Mouse (Mus musculus) liver, adult 2 months (tissue): ENCODE results near the gene Unkl. TPM values are rescaled to one million over a fixed set of nuclear protein-coding genes. Genes with fewer than 3 reads are reported as not detected.

ENCODE experiments used
- DNase-seq: peaks from one replicate; pipeline ENCODE4 v3.0.0-alpha.2; 2011; ENCODE audit warnings: low read depth, low spot score; ENCODE audit errors: extremely low read depth
- H3K27ac ChIP-seq: fragments of 200-500 bp; replicated peaks from 2 replicates; pipeline ENCODE4 v1.5.1; 2012; ENCODE audit warnings: low read depth, mild to moderate bottlenecking, control low read depth, inconsistent platforms, low read length; ENCODE audit not compliant: insufficient read depth
- H3K27me3 ChIP-seq: fragments of 200-500 bp; 2 replicates; pipeline ENCODE4 v1.6.1; 2012; ENCODE audit warnings: mild to moderate bottlenecking, moderate library complexity, low read length, inconsistent platforms; ENCODE audit not compliant: control insufficient read depth, insufficient read depth
- H3K36me3 ChIP-seq: fragments of 200-500 bp; 2 replicates; pipeline ENCODE4 v1.6.1; 2012; ENCODE audit warnings: low read length, inconsistent platforms; ENCODE audit not compliant: control insufficient read depth, insufficient read depth
- H3K4me1 ChIP-seq: fragments of 200-500 bp; 2 replicates; pipeline ENCODE4 v1.6.1; 2011; ENCODE audit warnings: low read length; ENCODE audit not compliant: control insufficient read depth, insufficient read depth
- H3K4me3 ChIP-seq: fragments of 200-500 bp; 2 replicates; pipeline ENCODE4 v1.5.1; 2011; ENCODE audit warnings: low read depth, mild to moderate bottlenecking, control low read depth, low read length, moderate library complexity; ENCODE audit not compliant: insufficient read depth
- H3K79me2 ChIP-seq: fragments of 200-500 bp; 2 replicates; pipeline ENCODE4 v1.6.1; 2012; ENCODE audit warnings: inconsistent platforms, mild to moderate bottlenecking, low read length, moderate library complexity; ENCODE audit not compliant: control insufficient read depth, insufficient read depth
- H3K9ac ChIP-seq: fragments of 200-500 bp; 2 replicates; pipeline ENCODE4 v1.6.1; 2012; ENCODE audit warnings: low read depth, mild to moderate bottlenecking, control low read depth, inconsistent platforms, low read length
- CTCF ChIP-seq: fragments of 200-500 bp; IDR thresholded peaks from 2 replicates; pipeline ENCODE4 v1.5.1; 2011; ENCODE audit warnings: low read depth, low read length, control low read depth
- POLR2A ChIP-seq: fragments of 200-500 bp; IDR thresholded peaks from 2 replicates; pipeline ENCODE4 v1.6.1; 2011; ENCODE audit warnings: low read length, control low read depth; ENCODE audit not compliant: insufficient read depth; ENCODE audit errors: extremely low read depth
- WGBS: fragments of 180-500 bp; shearing (Covaris S2); methylation state at CpG from one replicate; pipeline ENCODE4 v1.1.7; 2018; 5-methylcytosine and 5-hydroxymethylcytosine counted together
- polyA plus RNA-seq: library from polyadenylated mRNA; depleted of rRNA; stranded (reverse); fragments of >200 nt; gene quantifications from 2 replicates; pipeline ENCODE4 v1.2.3, GENCODE M21; 2012
- total RNA-seq: library from RNA; depleted of rRNA; stranded (reverse); fragments of >200 nt; gene quantifications from 2 replicates; pipeline ENCODE4 v1.2.3, GENCODE M21; 2014

Unkl gene
- total and polyA plus RNA-seq, 2 experiments, result 9.4 to 28.0 TPM

GRCm38 (mm10) chr17:25270795-25271335, 82.7 kb downstream of the Unkl start:
- no peaks in the 10 kb centered on the region for H3K27me3 ChIP-seq
- DNase-seq, result no peak
- peaks cover 31% of the 10 kb centered on the region for H3K79me2 ChIP-seq
- no peak overlapping the region for H3K27ac ChIP-seq
- 60% methylated on average over 2 of the region's 2 CpGs for WGBS
- no peak overlapping the region for H3K4me3 ChIP-seq
- peaks cover 26% of the 10 kb centered on the region for H3K4me1 ChIP-seq
- no peak overlapping the region for H3K9ac ChIP-seq
- peaks cover 28% of the 10 kb centered on the region for H3K36me3 ChIP-seq
- no peak for TF ChIP-seq POLR2A
- no peak for TF ChIP-seq CTCF

DNA sequence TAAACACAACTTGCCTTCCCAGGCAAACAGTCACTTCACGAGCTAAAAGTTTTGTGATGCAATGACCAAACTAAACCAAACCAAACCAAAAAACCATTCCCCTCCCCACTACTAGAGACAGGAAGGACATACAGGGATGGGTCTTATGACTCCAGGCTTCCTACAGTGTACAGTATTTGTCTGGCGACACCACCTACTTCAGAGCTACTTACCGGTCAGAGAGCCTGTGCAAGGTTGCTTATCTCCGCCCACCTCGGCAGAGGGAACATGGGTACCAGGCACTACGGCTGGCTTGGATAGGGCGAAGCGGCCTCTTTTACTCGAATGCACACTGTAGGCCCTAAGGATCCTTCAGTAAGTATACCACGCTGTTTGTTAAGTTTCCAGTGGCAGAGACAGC, 84.1 kb downstream of the Unkl start:
- DNase-seq, result peak; percentile 62
- peaks cover 34% of the 10 kb centered on the region for H3K4me1 ChIP-seq
- H3K9ac ChIP-seq, result peak overlapping the region; percentile 92
- H3K27me3 ChIP-seq, result no peaks in the 10 kb centered on the region
- peak overlapping the region; percentile 96 for H3K27ac ChIP-seq
- H3K36me3 ChIP-seq, result peaks cover 15% of the 10 kb centered on the region
- TF ChIP-seq CTCF, result no peak
- no peak for TF ChIP-seq POLR2A
- peak overlapping the region; percentile 91 for H3K4me3 ChIP-seq
- under 1% methylated on average over 10 of the region's 10 CpGs for WGBS
- peaks cover 31% of the 10 kb centered on the region for H3K79me2 ChIP-seq

DNA sequence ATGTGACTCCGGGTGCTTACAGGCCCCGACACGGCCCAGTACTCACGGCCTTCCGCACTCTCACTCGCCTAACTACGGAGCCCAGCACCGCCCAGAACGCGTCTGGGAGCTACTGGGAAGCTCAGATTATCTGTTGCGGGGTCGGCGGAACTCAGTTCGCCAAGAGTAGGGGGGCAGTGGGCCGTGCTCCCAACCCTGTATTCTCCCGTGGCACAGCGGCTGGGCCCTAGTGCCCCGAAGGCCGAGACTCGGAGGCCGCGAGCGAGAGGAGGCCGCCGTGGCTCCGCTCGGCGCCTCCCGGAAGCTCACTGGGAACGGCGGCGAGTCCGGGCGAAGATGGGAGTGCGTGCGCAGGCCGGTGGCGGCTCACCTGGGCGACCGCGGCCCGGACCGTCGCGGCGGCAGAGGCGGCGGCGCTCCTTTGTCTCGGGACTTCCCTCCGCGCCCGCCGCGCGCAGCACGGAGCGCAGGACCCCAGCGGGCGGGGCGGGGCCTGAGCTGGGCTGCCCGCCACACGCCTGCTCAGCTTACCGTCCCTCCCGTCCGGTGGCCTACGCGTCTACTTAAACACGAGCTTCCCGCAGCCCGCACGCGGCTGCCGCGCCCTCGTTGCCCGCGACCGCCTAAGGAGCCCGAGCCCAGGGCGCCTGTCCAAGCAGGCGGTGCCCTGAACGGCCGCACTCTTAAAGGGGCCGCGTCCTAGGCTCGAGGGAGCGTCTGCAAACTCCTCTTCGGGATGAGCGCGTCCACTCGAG, 84.9 kb downstream of the Unkl start:
- peak overlapping the region; percentile 96 for H3K27ac ChIP-seq
- under 1% methylated on average over 85 of the region's 92 CpGs for WGBS
- DNase-seq, result peak; percentile 44
- peaks cover 34% of the 10 kb centered on the region for H3K4me1 ChIP-seq
- peak overlapping the region; percentile 92 for H3K9ac ChIP-seq
- H3K79me2 ChIP-seq, result peaks cover 31% of the 10 kb centered on the region
- peak; percentile 45 for TF ChIP-seq POLR2A
- TF ChIP-seq CTCF, result no peak
- no peaks in the 10 kb centered on the region for H3K27me3 ChIP-seq
- H3K4me3 ChIP-seq, result peak overlapping the region; percentile 91
- H3K36me3 ChIP-seq, result peaks cover 7% of the 10 kb centered on the region; the same call in 1 of the 2 replicates

DNA sequence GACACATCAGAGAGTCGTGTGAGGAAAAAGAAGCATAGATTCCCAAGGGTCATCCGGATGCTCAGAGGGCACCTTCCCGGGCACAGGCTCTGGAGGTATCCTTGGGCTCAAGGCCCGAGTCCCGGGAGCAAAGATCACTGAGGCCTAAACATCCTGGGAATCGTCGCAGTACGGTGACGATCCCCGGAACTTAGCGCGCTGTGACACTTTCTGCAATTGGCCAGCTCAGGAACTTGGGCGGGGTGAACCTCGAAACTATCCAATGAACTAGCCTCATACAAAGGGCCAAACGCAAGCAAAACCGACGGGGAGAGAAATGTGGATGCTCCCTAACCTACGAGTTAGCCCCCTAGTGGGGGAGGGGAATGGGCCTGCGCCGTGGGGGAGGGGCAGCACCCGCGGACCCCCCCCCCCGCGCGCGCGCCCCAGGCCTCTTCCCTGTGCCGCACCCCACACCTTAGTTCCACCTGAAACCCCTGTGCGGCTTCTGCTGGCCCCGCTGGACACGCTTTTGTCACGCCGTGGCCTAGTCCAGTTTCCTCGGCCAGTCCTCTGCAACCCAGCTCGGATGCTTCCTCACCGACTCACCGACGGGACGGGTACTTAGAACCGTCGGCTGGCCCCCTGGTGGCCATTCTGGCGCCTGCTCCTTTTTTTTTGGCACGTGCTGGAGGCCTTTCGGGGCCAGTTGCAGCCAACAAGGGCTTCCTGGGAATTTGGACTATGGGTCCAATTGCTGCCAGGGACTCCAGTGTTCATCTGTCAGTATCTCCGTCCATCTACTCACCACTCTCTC, 85.7 kb downstream of the Unkl start:
- peaks cover 30% of the 10 kb centered on the region for H3K79me2 ChIP-seq
- DNase-seq, result peak; percentile 98
- H3K4me3 ChIP-seq, result peak overlapping the region; percentile 91
- peak overlapping the region; percentile 96 for H3K27ac ChIP-seq
- WGBS, result under 1% methylated on average over 43 of the region's 45 CpGs
- H3K9ac ChIP-seq, result peak overlapping the region; percentile 92
- H3K4me1 ChIP-seq, result peaks cover 34% of the 10 kb centered on the region
- TF ChIP-seq CTCF (peak; percentile 80), POLR2A (0 out of 2 replicates have a peak, but pooled peaks have one; percentile 35)
- H3K36me3 ChIP-seq, result peaks cover under 1% of the 10 kb centered on the region; the same call in 1 of the 2 replicates
- no peaks in the 10 kb centered on the region for H3K27me3 ChIP-seq

DNA sequence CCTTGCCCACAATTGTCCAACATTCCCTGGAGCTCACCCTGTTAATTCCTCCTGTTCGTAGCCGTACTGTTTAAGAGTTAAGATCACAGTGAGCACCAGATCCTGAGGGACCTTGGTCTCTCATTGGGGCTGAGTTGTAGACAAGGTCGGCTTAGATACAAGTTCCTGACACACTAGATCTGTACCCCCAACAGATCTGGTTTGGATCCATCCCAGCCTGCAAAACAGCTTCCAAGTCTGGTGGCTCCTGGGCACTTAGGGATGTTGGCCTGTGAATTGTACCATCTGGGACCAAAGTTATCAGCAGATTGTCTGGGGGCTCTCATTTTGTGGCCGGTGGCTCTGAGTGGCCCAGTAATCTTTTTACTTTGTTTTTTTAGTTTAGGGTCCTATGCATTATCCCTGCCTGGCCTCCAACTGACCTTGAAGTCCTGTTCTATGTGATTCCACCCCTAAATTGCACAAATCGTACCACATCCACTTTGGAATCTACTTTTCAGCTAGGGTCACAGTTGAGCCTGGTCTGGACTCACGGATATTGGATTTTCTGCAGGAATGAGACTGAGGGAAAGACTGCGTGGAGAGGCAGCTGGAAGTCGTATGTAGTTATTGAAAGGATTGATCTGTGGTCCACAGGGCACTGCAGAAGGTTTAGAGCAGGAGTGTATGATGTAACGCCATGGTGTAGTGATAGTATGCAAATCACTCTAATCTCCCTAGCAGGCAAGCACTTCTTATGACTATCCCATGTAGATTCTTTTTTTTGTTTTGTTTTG, 86.6 kb downstream of the Unkl start, which contains the start of gene Ube2i:
TSS of gene Ube2i (minus strand) at position 52 of the 776 bp plus-strand sequence.
- Histone ChIP-seq H3K36me3 (no peaks in the 10 kb centered on the region), H3K27me3 (no peaks in the 10 kb centered on the region), H3K27ac (peak within 1 kb of the TSS; percentile 96), H3K79me2 (peaks cover 24% of the 10 kb centered on the region), H3K4me1 (peaks cover 34% of the 10 kb centered on the region), H3K4me3 (peak within 1 kb of the TSS; percentile 91), H3K9ac (peak within 1 kb of the TSS; percentile 92)
- WGBS, result 36% methylated on average over 9 of the region's 9 CpGs
- DNase-seq, result peak; percentile 64
- no peak for TF ChIP-seq POLR2A
- TF ChIP-seq CTCF, result no peak
